Mouse (Mus musculus) megakaryocyte, embryonic 14.5 days (primary cell): ENCODE measurements around the gene Cap1.

Experiments used
- FLI1 ChIP-seq: IDR thresholded peaks from 2 replicates; pipeline ENCODE4 v1.6.1; 2012; ENCODE audit warnings: low read length, inconsistent platforms, mixed read lengths
- GATA1 ChIP-seq: IDR thresholded peaks from 3 replicates; pipeline ENCODE4 v1.6.1; 2012; ENCODE audit warnings: mixed read lengths, low read length, inconsistent platforms, borderline replicate concordance

GRCm38 (mm10) chr4:122854770-122855169, 31.1 kb downstream of the Cap1 start:
- TF ChIP-seq GATA1 = no peak
- TF ChIP-seq FLI1 = no peak
